Mouse (Mus musculus) cerebellum, adult 18-20 months (tissue): ENCODE measurements around the gene Prmt1.
A peak's percentile ranks its signal among the peaks of the same experiment; 100 is the strongest.

Source experiments
- DNase-seq, 2 experiments: peaks; one replicate each; pipeline ENCODE4 v3.0.0; 2021

Prmt1 gene

DNA sequence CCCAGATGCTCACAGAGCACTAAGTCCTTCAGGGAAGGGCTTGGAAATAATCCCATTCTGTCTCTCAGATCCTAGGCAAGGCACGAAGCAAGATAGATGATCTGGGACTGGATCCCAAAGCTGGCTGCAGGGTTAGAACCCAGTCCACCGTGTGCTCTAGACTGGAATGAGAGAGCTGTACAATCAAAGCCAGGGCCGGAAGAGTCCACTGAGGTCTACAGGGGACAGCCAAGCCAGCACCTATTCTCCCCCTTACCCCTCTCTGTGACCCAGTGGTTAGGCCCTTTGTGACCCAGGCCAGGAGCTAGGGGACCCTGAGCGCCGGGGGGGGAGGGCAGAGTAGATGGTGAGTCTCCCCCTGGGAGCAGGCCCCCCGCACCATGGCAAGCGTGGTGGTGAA is 43.5 kb downstream of the Prmt1 start, which contains the start of gene Tsks:
Gene Tsks (plus strand): TSS at position 301 of the 400 bp plus-strand sequence.
- no peak for DNase-seq

GRCm38 (mm10) chr7:44938680-44939079 is 47.7 kb downstream of the Prmt1 start:
- no peak for DNase-seq

- peak; percentile 98 to 100 for DNase-seq
These were observed 56.9 kb downstream of the Prmt1 start, which contains the start of gene Ap2a1 for GRCm38 (mm10) chr7:44929204-44930151. Ap2a1 (minus strand) TSS chr7:44929496.

- DNase-seq: no peak
These were observed 57.8 kb downstream of the Prmt1 start for GRCm38 (mm10) chr7:44928570-44928969.
